In the genomic region with DNA sequence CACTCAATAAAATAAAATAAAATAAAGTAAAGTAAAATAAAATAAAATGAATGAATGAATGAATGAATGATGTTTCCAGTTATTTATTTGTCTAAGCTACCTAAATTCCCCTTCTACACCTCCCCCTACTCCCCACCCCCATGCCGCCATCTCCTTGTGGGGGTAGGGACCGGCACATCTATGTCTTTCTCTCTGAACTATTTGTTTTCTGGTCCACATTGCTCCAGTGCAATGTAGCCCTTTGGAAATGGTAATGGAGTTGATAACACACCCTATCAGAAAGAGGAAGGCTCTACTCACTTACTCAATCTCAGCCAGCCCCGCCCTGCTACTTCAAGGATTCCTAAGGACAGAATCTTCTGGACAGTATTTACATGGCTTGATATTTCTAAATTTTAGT, we compare ENCODE assay signal across 8 mouse cellular contexts. TPM values are rescaled to one million over a fixed set of nuclear protein-coding genes. Genes with fewer than 3 reads are reported as not detected.
DNase-seq lines count a peak whose midpoint lies in the region; ATAC-seq and TF ChIP-seq lines count a peak whose summit lies in the region.

No protein-coding gene starts in this region.

- intact Hi-C loops in left cerebral cortex, adult 2 months (cut with DNase I): no loop called here

- WGBS in heart, postnatal 0 days: 49% methylated on average over 3 of the region's 3 CpGs
- WGBS in liver, embryonic 16.5 days (ENCODE audit: insufficient replicate concordance): 37% methylated on average over 3 of the region's 3 CpGs
- WGBS in stomach, embryonic 15.5 days: 46% methylated on average over 3 of the region's 3 CpGs

- peak; percentile 25 for DNase-seq in left cerebral cortex, adult 2 months (ENCODE audit: extremely low spot score in 1 of 2, low spot score in 2 of 2)
- DNase-seq in left cerebral cortex, adult 11 months (ENCODE audit: low spot score): no peak
- DNase-seq in MEL-GATA-1-ER (ENCODE audit: extremely low read depth, low read depth): peak; percentile 80
- DNase-seq in c-Kit-positive CD71-positive TER-119-negative erythroid progenitor cells, embryonic 14.5 days (ENCODE audit: low read depth): peak; percentile 20
- DNase-seq in heart, postnatal 0 days (ENCODE audit: low spot score): peak; percentile 35
- no peak for DNase-seq in cerebellum, adult 11 months

- TF ChIP-seq CTCF in left cerebral cortex, adult 2 months (IDR thresholded peaks at IDR 0.05): no peak
- TF ChIP-seq CTCF in heart, postnatal 0 days (IDR thresholded peaks at IDR 0.05; ENCODE audit: low read depth): no peak

- ATAC-seq in heart, postnatal 0 days (ENCODE audit: insufficient read depth, low read depth): peak; percentile 88; the same call in 1 of the 2 replicates
- ATAC-seq in liver, embryonic 16.5 days (ENCODE audit: low read depth): peak; percentile 76
- ATAC-seq in stomach, embryonic 15.5 days (ENCODE audit: insufficient read depth, low FRiP score, low read depth): peak; percentile 92; the same call in 1 of the 2 replicates

- no peaks in the 10 kb centered on the region for H3K36me3 ChIP-seq in heart, postnatal 0 days (replicated peaks; ENCODE audit: control insufficient read depth, insufficient read depth, low read length)
- H3K36me3 ChIP-seq in liver, embryonic 16.5 days (ENCODE audit: control insufficient read depth, insufficient read depth): no peaks in the 10 kb centered on the region
- no peaks in the 10 kb centered on the region for H3K36me3 ChIP-seq in stomach, embryonic 15.5 days

- H3K27ac ChIP-seq in left cerebral cortex, adult 2 months: no peak overlapping the region
- H3K27ac ChIP-seq in heart, postnatal 0 days (ENCODE audit: low read depth): no peak overlapping the region
- H3K27ac ChIP-seq in liver, embryonic 16.5 days (ENCODE audit: low read length): no peak overlapping the region
- H3K27ac ChIP-seq in stomach, embryonic 15.5 days: no peak overlapping the region

- H3K27me3 ChIP-seq in heart, postnatal 0 days (ENCODE audit: control insufficient read depth, insufficient read depth, low read length): no peaks in the 10 kb centered on the region
- H3K27me3 ChIP-seq in liver, embryonic 16.5 days (ENCODE audit: control insufficient read depth, insufficient read depth, low read depth, low read length): no peaks in the 10 kb centered on the region
- H3K27me3 ChIP-seq in stomach, embryonic 15.5 days (replicated peaks): no peaks in the 10 kb centered on the region

- H3K9ac ChIP-seq in heart, postnatal 0 days (replicated peaks; ENCODE audit: low read depth, low read length): no peak overlapping the region
- H3K9ac ChIP-seq in liver, embryonic 16.5 days (ENCODE audit: low read depth, low read length): no peak overlapping the region
- H3K9ac ChIP-seq in stomach, embryonic 15.5 days: no peak overlapping the region

- no peaks in the 10 kb centered on the region for H3K4me1 ChIP-seq in heart, postnatal 0 days (ENCODE audit: control insufficient read depth, insufficient read depth)
- no peaks in the 10 kb centered on the region for H3K4me1 ChIP-seq in liver, embryonic 16.5 days (ENCODE audit: control insufficient read depth, low read depth, low read length)
- no peaks in the 10 kb centered on the region for H3K4me1 ChIP-seq in stomach, embryonic 15.5 days

- H3K9me3 ChIP-seq in heart, postnatal 0 days (replicated peaks; ENCODE audit: control insufficient read depth, low read length): no peaks in the 10 kb centered on the region
- no peaks in the 10 kb centered on the region for H3K9me3 ChIP-seq in liver, embryonic 16.5 days (replicated peaks; ENCODE audit: control insufficient read depth, low read length)
- H3K9me3 ChIP-seq in stomach, embryonic 15.5 days: no peaks in the 10 kb centered on the region

- H3K4me2 ChIP-seq in heart, postnatal 0 days (ENCODE audit: low read depth, low read length): no peak overlapping the region
- H3K4me2 ChIP-seq in liver, embryonic 16.5 days (ENCODE audit: low read depth, low read length): no peak overlapping the region
- H3K4me2 ChIP-seq in stomach, embryonic 15.5 days: no peak overlapping the region

- TF ChIP-seq EP300 in heart, postnatal 0 days (IDR thresholded peaks at IDR 0.05; ENCODE audit: low read depth): no peak

- no peak overlapping the region for H3K4me3 ChIP-seq in left cerebral cortex, adult 2 months
- no peak overlapping the region for H3K4me3 ChIP-seq in heart, postnatal 0 days (ENCODE audit: low read depth, low read length)
- no peak overlapping the region for H3K4me3 ChIP-seq in liver, embryonic 16.5 days (ENCODE audit: low read depth, low read length)
- H3K4me3 ChIP-seq in stomach, embryonic 15.5 days (replicated peaks): no peak overlapping the region

RNA-seq across cellular contexts. Expression of a gene that starts 54.4 kb away (rescaled TPM):
- 10 to 100 TPM; 29.5 to 30.9 TPM for total RNA-seq in left cerebral cortex, adult 2 months (2021)
- 9.3 and 15.3 TPM in 2 replicates for total RNA-seq in heart, postnatal 0 days (2014; rRNA removed; ENCODE audit: low replicate concordance)
- polyA plus RNA-seq in heart, postnatal 0 days (2015; fragmentation: Nextera tagmentation; extraction: Ambion mirVana): 25.4 and 28.6 TPM in 2 replicates
- polyA plus RNA-seq in liver, embryonic 16.5 days (2015; fragmentation: Nextera tagmentation; extraction: Ambion mirVana): 17.8 and 22.1 TPM in 2 replicates
- 82.0 and 89.3 TPM in 2 replicates for polyA plus RNA-seq in stomach, embryonic 15.5 days (2015; fragmentation: Nextera tagmentation; extraction: Ambion mirVana)

Comparison
In these comparisons a context has a peak if more than half of its experiments do, and no peak if none do; other contexts are left out.
1. DNase-seq: peak in left cerebral cortex, adult 2 months (2 of 2), MEL-GATA-1-ER (single experiment), c-Kit-positive CD71-positive TER-119-negative erythroid progenitor cells, embryonic 14.5 days (single experiment) and heart, postnatal 0 days (single experiment); none in left cerebral cortex, adult 11 months (single experiment) and cerebellum, adult 11 months (single experiment).
2. Peak in every context shown above with its lines, with median percentiles within 50 percentile points of each other: ATAC-seq.